Mouse (Mus musculus): ENCODE results near the gene Fam19a1.

GRCm38 (mm10) chr6:96286276-96286675 lies 173.3 kb downstream of the Fam19a1 start:
- no peak for TF ChIP-seq CTCF (conservative IDR thresholded peaks at IDR 0.05; ENCODE audit: low read length)
- no peak for TF ChIP-seq NANOG (IDR thresholded peaks at IDR 0.05; ENCODE audit: borderline replicate concordance, low read length)
- no peak for TF ChIP-seq POU5F1 (IDR thresholded peaks at IDR 0.05; ENCODE audit: borderline replicate concordance, low read length)
